Mouse (Mus musculus) thymus, postnatal 25 days (tissue): ENCODE measurements around the gene Cebpb.

Experiments used
- DNase-seq: peaks from one replicate; pipeline ENCODE4 v3.0.0; 2022

Gene Cebpb

GRCm38 (mm10) chr2:167691871-167692661, 3.4 kb downstream of the Cebpb start:
- no peak for DNase-seq

GRCm38 (mm10) chr2:167692831-167693230, 4.1 kb downstream of the Cebpb start:
- DNase-seq = no peak

GRCm38 (mm10) chr2:167693540-167693939, 4.8 kb downstream of the Cebpb start:
- no peak for DNase-seq

GRCm38 (mm10) chr2:167694244-167694643, 5.5 kb downstream of the Cebpb start:
- DNase-seq = no peak

GRCm38 (mm10) chr2:167694963-167695362, 6.2 kb downstream of the Cebpb start:
- DNase-seq = no peak

GRCm38 (mm10) chr2:167695491-167695890, 6.8 kb downstream of the Cebpb start:
- no peak for DNase-seq

- DNase-seq = no peak
Measured at GRCm38 (mm10) chr2:167696143-167696542, 7.4 kb downstream of the Cebpb start.

GRCm38 (mm10) chr2:167697902-167698301, 9.2 kb downstream of the Cebpb start:
- peak; percentile 59 for DNase-seq

GRCm38 (mm10) chr2:167700018-167700417, 11.3 kb downstream of the Cebpb start:
- no peak for DNase-seq

GRCm38 (mm10) chr2:167701472-167701871, 12.8 kb downstream of the Cebpb start:
- peak; percentile 28 for DNase-seq

- no peak for DNase-seq
Measured at GRCm38 (mm10) chr2:167702126-167702525, 13.4 kb downstream of the Cebpb start.

- no peak for DNase-seq
Measured at GRCm38 (mm10) chr2:167704409-167704808, 15.7 kb downstream of the Cebpb start.

GRCm38 (mm10) chr2:167706183-167706939, 17.6 kb downstream of the Cebpb start:
- no peak for DNase-seq

- no peak for DNase-seq
Measured at GRCm38 (mm10) chr2:167708373-167708772, 19.7 kb downstream of the Cebpb start.

GRCm38 (mm10) chr2:167709969-167710368, 21.3 kb downstream of the Cebpb start:
- DNase-seq = no peak

GRCm38 (mm10) chr2:167710574-167710973, 21.9 kb downstream of the Cebpb start:
- no peak for DNase-seq

- peak; percentile 32 for DNase-seq
Measured at GRCm38 (mm10) chr2:167712872-167713821, 24.4 kb downstream of the Cebpb start.

GRCm38 (mm10) chr2:167714298-167714697, 25.6 kb downstream of the Cebpb start:
- DNase-seq = no peak

- DNase-seq = no peak
Measured at GRCm38 (mm10) chr2:167715008-167715407, 26.3 kb downstream of the Cebpb start.

GRCm38 (mm10) chr2:167717208-167717607, 28.5 kb downstream of the Cebpb start:
- DNase-seq = no peak

- DNase-seq = no peak
Measured at GRCm38 (mm10) chr2:167719520-167719919, 30.8 kb downstream of the Cebpb start.

GRCm38 (mm10) chr2:167721159-167721882, 32.6 kb downstream of the Cebpb start:
- no peak for DNase-seq
